Mouse (Mus musculus) heart, adult 2 months (tissue): ENCODE data around the gene Bcl6.

Source experiments
- CTCF ChIP-seq: fragments of 200-600 bp; IDR thresholded peaks from 2 replicates; pipeline ENCODE4 v1.8.1; 2022; ENCODE audit warnings: antibody characterized with exemption, mild to moderate bottlenecking, moderate library complexity
- EP300 ChIP-seq: fragments of 200-500 bp; IDR thresholded peaks from 2 replicates; pipeline ENCODE4 v1.6.1; 2011; ENCODE audit warnings: low read depth, low read length, control low read depth; ENCODE audit not compliant: insufficient read depth
- POLR2A ChIP-seq: fragments of 200-500 bp; IDR thresholded peaks from 2 replicates; pipeline ENCODE4 v1.6.1; 2011; ENCODE audit warnings: mild to moderate bottlenecking, low read depth, low read length, control low read depth; ENCODE audit not compliant: insufficient read depth

GRCm38 (mm10) chr16:23927301-23928114 is 61.1 kb downstream of the Bcl6 start:
- TF ChIP-seq CTCF, result no peak
- TF ChIP-seq EP300, result no peak
- no peak for TF ChIP-seq POLR2A
